Mouse (Mus musculus): ENCODE data around the gene Asb3.

Gene Asb3

GRCm38 (mm10) chr11:31017466-31017865 lies 132.2 kb downstream of the Asb3 start:
- 66% methylated on average over 15 of the region's 15 CpGs for WGBS

- 89% methylated on average over 4 of the region's 4 CpGs for WGBS
Observed at GRCm38 (mm10) chr11:31034958-31035357, 149.7 kb downstream of the Asb3 start.

GRCm38 (mm10) chr11:31089973-31090372 lies 204.8 kb downstream of the Asb3 start:
- WGBS: 97% methylated on average over 10 of the region's 10 CpGs

GRCm38 (mm10) chr11:31090478-31090978 lies 205.3 kb downstream of the Asb3 start:
- WGBS: 87% methylated on average over 3 of the region's 3 CpGs

GRCm38 (mm10) chr11:31102188-31102587 lies 217.0 kb downstream of the Asb3 start:
- WGBS: 76% methylated on average over 2 of the region's 2 CpGs

GRCm38 (mm10) chr11:31105364-31105763 lies 220.1 kb downstream of the Asb3 start:
- 96% methylated on average over 5 of the region's 5 CpGs for WGBS

- 93% methylated on average over 1 of the region's 1 CpGs for WGBS
Observed at GRCm38 (mm10) chr11:31126964-31127363, 241.7 kb downstream of the Asb3 start.

GRCm38 (mm10) chr11:31133726-31134125 lies 248.5 kb downstream of the Asb3 start:
- WGBS: 64% methylated on average over 4 of the region's 4 CpGs

GRCm38 (mm10) chr11:31134824-31135223 lies 249.6 kb downstream of the Asb3 start:
- 86% methylated on average over 1 of the region's 1 CpGs for whole genome bisulfite sequencing

- WGBS: 82% methylated on average over 1 of the region's 1 CpGs
Observed at GRCm38 (mm10) chr11:31138394-31138793, 253.2 kb downstream of the Asb3 start.
